Mouse (Mus musculus) erythroblast, embryonic 14.5 days (primary cell): ENCODE data around the gene Rabl6. TPM values are rescaled to one million over a fixed set of nuclear protein-coding genes. Genes with fewer than 3 reads are reported as not detected.

ENCODE experiments used
- H3K27me3 ChIP-seq: 2 replicates; pipeline ENCODE4 v1.6.1; 2012; ENCODE audit warnings: inconsistent platforms; ENCODE audit not compliant: control insufficient read depth
- H3K36me3 ChIP-seq: 2 replicates; pipeline ENCODE4 v1.6.1; 2012; ENCODE audit warnings: mild to moderate bottlenecking, inconsistent platforms; ENCODE audit not compliant: control insufficient read depth
- H3K4me1 ChIP-seq: 2 replicates; pipeline ENCODE4 v1.6.1; 2012; ENCODE audit warnings: inconsistent platforms; ENCODE audit not compliant: control insufficient read depth
- H3K4me3 ChIP-seq: replicated peaks from 2 replicates; pipeline ENCODE3; 2012; ENCODE audit warnings: moderate library complexity, mild to moderate bottlenecking, inconsistent platforms
- H3K9me3 ChIP-seq: 2 replicates; pipeline ENCODE4 v1.6.1; 2012; ENCODE audit warnings: low read length, inconsistent platforms, mixed read lengths; ENCODE audit not compliant: control insufficient read depth
- GATA1 ChIP-seq: IDR thresholded peaks from 2 replicates; pipeline ENCODE4 v1.6.1; 2012; ENCODE audit warnings: low read length, inconsistent platforms, mixed read lengths
- TAL1 ChIP-seq: IDR thresholded peaks from 3 replicates; pipeline ENCODE4 v1.6.1; 2012; ENCODE audit warnings: low read length, inconsistent platforms, mixed read lengths
- polyA plus RNA-seq: library from polyadenylated mRNA; stranded (reverse); fragments of >175 nt; gene quantifications from 2 replicates; pipeline ENCODE4 v1.2.3, GENCODE M21; 2012

The Rabl6 gene
- polyA plus RNA-seq = 4.6 and 6.1 TPM in 2 replicates

- Histone ChIP-seq H3K9me3 (no peaks in the 10 kb centered on the region), H3K4me1 (peaks cover 34% of the 10 kb centered on the region), H3K36me3 (peaks cover 11% of the 10 kb centered on the region), H3K27me3 (peaks cover 2% of the 10 kb centered on the region), H3K4me3 (peak within 1 kb of the TSS; percentile 79)
- TF ChIP-seq GATA1 = no peak
- TF ChIP-seq TAL1 = no peak
Measured at GRCm38 (mm10) chr2:25607761-25608622, at the start of gene Rabl6. Gene Rabl6, minus strand, starts transcription at chr2:25608521.

GRCm38 (mm10) chr2:25657652-25658051 lies 49.3 kb upstream of the Rabl6 start, which contains the start of gene Lcn5:
Gene Lcn5, plus strand, starts transcription at chr2:25657952.
- Histone ChIP-seq H3K4me3 (no peak within 1 kb of the TSS), H3K27me3 (no peaks in the 10 kb centered on the region), H3K36me3 (no peaks in the 10 kb centered on the region), H3K4me1 (no peaks in the 10 kb centered on the region), H3K9me3 (no peaks in the 10 kb centered on the region)
- TF ChIP-seq GATA1 (no peak), TAL1 (no peak)

- Histone ChIP-seq H3K4me3 (no peak overlapping the region), H3K36me3 (no peaks in the 10 kb centered on the region), H3K27me3 (no peaks in the 10 kb centered on the region), H3K4me1 (no peaks in the 10 kb centered on the region), H3K9me3 (no peaks in the 10 kb centered on the region)
- TF ChIP-seq GATA1 = no peak
- TF ChIP-seq TAL1 = no peak
Measured at GRCm38 (mm10) chr2:25657246-25657645, 48.9 kb upstream of the Rabl6 start.

GRCm38 (mm10) chr2:25656691-25657090 lies 48.4 kb upstream of the Rabl6 start:
- Histone ChIP-seq H3K27me3 (no peaks in the 10 kb centered on the region), H3K9me3 (no peaks in the 10 kb centered on the region), H3K4me1 (no peaks in the 10 kb centered on the region), H3K4me3 (no peak overlapping the region), H3K36me3 (no peaks in the 10 kb centered on the region)
- TF ChIP-seq GATA1 = no peak
- no peak for TF ChIP-seq TAL1

- Histone ChIP-seq H3K36me3 (no peaks in the 10 kb centered on the region), H3K4me1 (no peaks in the 10 kb centered on the region), H3K27me3 (no peaks in the 10 kb centered on the region), H3K4me3 (no peak overlapping the region), H3K9me3 (no peaks in the 10 kb centered on the region)
- TF ChIP-seq TAL1 = no peak
- TF ChIP-seq GATA1 = no peak
Measured at GRCm38 (mm10) chr2:25654502-25654901, 46.2 kb upstream of the Rabl6 start.

- no peaks in the 10 kb centered on the region for H3K36me3 ChIP-seq
- H3K9me3 ChIP-seq = no peaks in the 10 kb centered on the region
- H3K4me3 ChIP-seq = no peak within 1 kb of the TSS
- no peak for TF ChIP-seq GATA1
- TF ChIP-seq TAL1 = no peak
- H3K27me3 ChIP-seq = no peaks in the 10 kb centered on the region
- no peaks in the 10 kb centered on the region for H3K4me1 ChIP-seq
Measured at GRCm38 (mm10) chr2:25652902-25653301, 44.6 kb upstream of the Rabl6 start, which contains the start of gene Lcn8. Gene Lcn8, plus strand, starts transcription at chr2:25653120.

- no peaks in the 10 kb centered on the region for H3K9me3 ChIP-seq
- no peaks in the 10 kb centered on the region for H3K27me3 ChIP-seq
- H3K4me3 ChIP-seq = no peak overlapping the region
- TF ChIP-seq GATA1 = no peak
- TF ChIP-seq TAL1 = no peak
- no peaks in the 10 kb centered on the region for H3K4me1 ChIP-seq
- H3K36me3 ChIP-seq = no peaks in the 10 kb centered on the region
Measured at GRCm38 (mm10) chr2:25639890-25640289, 31.6 kb upstream of the Rabl6 start.

- H3K4me3 ChIP-seq = no peak overlapping the region
- H3K36me3 ChIP-seq = no peaks in the 10 kb centered on the region
- H3K9me3 ChIP-seq = no peaks in the 10 kb centered on the region
- H3K4me1 ChIP-seq = no peaks in the 10 kb centered on the region
- TF ChIP-seq TAL1 (no peak), GATA1 (no peak)
- H3K27me3 ChIP-seq = no peaks in the 10 kb centered on the region
Measured at GRCm38 (mm10) chr2:25634046-25634445, 25.7 kb upstream of the Rabl6 start.

- no peak overlapping the region for H3K4me3 ChIP-seq
- no peaks in the 10 kb centered on the region for H3K9me3 ChIP-seq
- no peaks in the 10 kb centered on the region for H3K4me1 ChIP-seq
- peaks cover 2% of the 10 kb centered on the region; the same call in 1 of the 2 replicates for H3K27me3 ChIP-seq
- TF ChIP-seq GATA1 (no peak), TAL1 (no peak)
- no peaks in the 10 kb centered on the region for H3K36me3 ChIP-seq
Measured at GRCm38 (mm10) chr2:25633616-25634015, 25.3 kb upstream of the Rabl6 start.

GRCm38 (mm10) chr2:25628738-25629137 lies 20.4 kb upstream of the Rabl6 start:
- Histone ChIP-seq H3K4me1 (no peaks in the 10 kb centered on the region), H3K4me3 (no peak overlapping the region), H3K36me3 (no peaks in the 10 kb centered on the region), H3K27me3 (peaks cover 4% of the 10 kb centered on the region), H3K9me3 (no peaks in the 10 kb centered on the region)
- no peak for TF ChIP-seq TAL1
- TF ChIP-seq GATA1 = no peak
